ENCODE assay signal across 26 mouse cellular contexts in the genomic region with DNA sequence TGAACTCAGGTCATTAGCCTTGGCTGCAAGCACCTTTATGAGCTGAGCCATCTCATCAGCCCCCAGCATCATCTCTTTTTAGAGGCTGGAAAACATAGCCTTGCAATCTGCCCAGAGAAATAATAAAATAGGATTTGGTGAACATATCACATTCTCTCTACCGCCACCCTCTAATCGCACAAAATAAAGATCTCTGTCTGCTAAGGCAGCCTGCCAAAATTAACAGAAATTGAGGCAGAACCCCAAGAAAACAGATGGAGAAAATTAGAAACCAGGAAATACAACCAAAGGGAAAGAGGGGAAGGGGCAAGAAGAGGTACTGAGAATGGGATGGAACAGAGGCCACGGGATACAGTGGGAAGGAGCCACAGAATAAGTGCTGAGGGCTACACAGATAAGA.
DNase-seq lines count a peak whose midpoint lies in the region; ATAC-seq lines count a peak whose summit lies in the region.
"Had no signal": no experiment of that assay in that cellular context is flagged by ENCODE, and none has a peak within 500 bp of the region (broad histone marks: within the 10 kb centered on the region; RNA-seq: fewer than 3 reads in every experiment).

No protein-coding gene starts in this region.

- no peak overlapping the region for H3K9ac ChIP-seq in forebrain, embryonic 16.5 days (replicated peaks; ENCODE audit: low read depth, low read length)
- H3K9ac ChIP-seq in forebrain, embryonic 12.5 days: no peak overlapping the region
- no peak overlapping the region for H3K9ac ChIP-seq in midbrain, embryonic 13.5 days (replicated peaks)
- H3K9ac ChIP-seq: embryonic facial prominence, embryonic 12.5 days; embryonic facial prominence, embryonic 15.5 days; heart, embryonic 13.5 days; hindbrain, embryonic 14.5 days had no signal

- 60% methylated on average over 3 of the region's 3 CpGs for WGBS in forebrain, embryonic 16.5 days
- 91% methylated on average over 3 of the region's 3 CpGs for WGBS in forebrain, embryonic 12.5 days
- WGBS in midbrain, embryonic 13.5 days: 89% methylated on average over 3 of the region's 3 CpGs

- no peaks in the 10 kb centered on the region for H3K9me3 ChIP-seq in forebrain, embryonic 16.5 days (ENCODE audit: control insufficient read depth, low read length)
- H3K9me3 ChIP-seq in forebrain, embryonic 12.5 days: no peaks in the 10 kb centered on the region
- H3K9me3 ChIP-seq in midbrain, embryonic 13.5 days: no peaks in the 10 kb centered on the region
- H3K9me3 ChIP-seq: embryonic facial prominence, embryonic 12.5 days; embryonic facial prominence, embryonic 15.5 days; heart, embryonic 10.5 days; heart, embryonic 13.5 days had no signal

- H3K36me3 ChIP-seq in forebrain, embryonic 16.5 days (ENCODE audit: control insufficient read depth, insufficient read depth): no peaks in the 10 kb centered on the region
- no peaks in the 10 kb centered on the region for H3K36me3 ChIP-seq in forebrain, embryonic 12.5 days (replicated peaks)
- no peaks in the 10 kb centered on the region for H3K36me3 ChIP-seq in midbrain, embryonic 13.5 days
- H3K36me3 ChIP-seq: embryonic facial prominence, embryonic 12.5 days; embryonic facial prominence, embryonic 15.5 days; heart, embryonic 10.5 days; heart, embryonic 13.5 days had no signal

- DNase-seq in layer of hippocampus, adult 18-20 months (ENCODE audit: low spot score in 2 of 2): peak; percentile 43 to 65
- no peak for DNase-seq in layer of hippocampus, adult 8-10 months (ENCODE audit: low spot score in 2 of 2)
- peak; percentile 25 for DNase-seq in layer of hippocampus, adult 9-10 months (ENCODE audit: low spot score)
- DNase-seq: adrenal gland, adult 2 months; adrenal gland, postnatal 25 days; cerebellum, adult 11 months; cerebellum, adult 2 months; cerebellum, adult 9-11 months; cerebellum, postnatal 25 days; gastrocnemius, postnatal 10 days; gastrocnemius, postnatal 36 days; heart, adult 2 months; heart, postnatal 14 days; heart, postnatal 4 days had no signal

- no peak overlapping the region for H3K4me3 ChIP-seq in forebrain, embryonic 16.5 days (replicated peaks; ENCODE audit: low read length)
- no peak overlapping the region for H3K4me3 ChIP-seq in forebrain, embryonic 12.5 days (replicated peaks)
- no peak overlapping the region for H3K4me3 ChIP-seq in midbrain, embryonic 13.5 days (replicated peaks)
- H3K4me3 ChIP-seq: embryonic facial prominence, embryonic 12.5 days; embryonic facial prominence, embryonic 15.5 days; heart, adult 2 months; heart, embryonic 10.5 days; heart, embryonic 13.5 days had no signal

- no peak for ATAC-seq in forebrain, embryonic 16.5 days
- ATAC-seq in forebrain, embryonic 12.5 days (ENCODE audit: low FRiP score): no peak
- ATAC-seq in midbrain, embryonic 13.5 days: no peak
- ATAC-seq: CD4-positive, CD25-positive, alpha-beta regulatory T cell, adult 4 months; hindbrain, postnatal 0 days; inflammation-experienced regulatory T-cells, adult 6 months; intestine, embryonic 16.5 days had no signal

- no peak overlapping the region for H3K4me2 ChIP-seq in forebrain, embryonic 16.5 days (ENCODE audit: low read length)
- no peak overlapping the region for H3K4me2 ChIP-seq in forebrain, embryonic 12.5 days
- H3K4me2 ChIP-seq in midbrain, embryonic 13.5 days (replicated peaks): no peak overlapping the region
- H3K4me2 ChIP-seq: embryonic facial prominence, embryonic 12.5 days; embryonic facial prominence, embryonic 15.5 days; heart, embryonic 13.5 days; hindbrain, embryonic 14.5 days had no signal

- peak overlapping the region; percentile 10 for H3K27ac ChIP-seq in forebrain, embryonic 16.5 days (ENCODE audit: low read length)
- H3K27ac ChIP-seq in forebrain, embryonic 12.5 days: no peak overlapping the region
- no peak overlapping the region for H3K27ac ChIP-seq in midbrain, embryonic 13.5 days
- H3K27ac ChIP-seq: embryonic facial prominence, embryonic 12.5 days; embryonic facial prominence, embryonic 15.5 days; heart, adult 2 months; heart, embryonic 10.5 days; heart, embryonic 13.5 days; hindbrain, embryonic 14.5 days; hindbrain, postnatal 0 days had no signal

- H3K4me1 ChIP-seq in forebrain, embryonic 16.5 days (replicated peaks; ENCODE audit: control insufficient read depth, insufficient read depth, low read length): 0 out of 2 replicates have a peak, but pooled peaks cover 2% of the 10 kb centered on the region
- peaks cover 19% of the 10 kb centered on the region; the same call in 1 of the 2 replicates for H3K4me1 ChIP-seq in forebrain, embryonic 12.5 days
- peaks cover 25% of the 10 kb centered on the region for H3K4me1 ChIP-seq in midbrain, embryonic 13.5 days (replicated peaks)
- H3K4me1 ChIP-seq: embryonic facial prominence, embryonic 12.5 days; embryonic facial prominence, embryonic 15.5 days; heart, embryonic 10.5 days; heart, embryonic 13.5 days had no signal

- 0 out of 2 replicates have a peak, but pooled peaks cover 2% of the 10 kb centered on the region for H3K27me3 ChIP-seq in forebrain, embryonic 16.5 days (replicated peaks; ENCODE audit: control insufficient read depth, insufficient read depth, low read length)
- H3K27me3 ChIP-seq in forebrain, embryonic 12.5 days: 0 out of 2 replicates have a peak, but pooled peaks cover 14% of the 10 kb centered on the region
- H3K27me3 ChIP-seq in midbrain, embryonic 13.5 days: peaks cover 4% of the 10 kb centered on the region; the same call in 1 of the 2 replicates
- H3K27me3 ChIP-seq: embryonic facial prominence, embryonic 12.5 days; embryonic facial prominence, embryonic 15.5 days had no signal

Comparison
In these comparisons a context has a peak if more than half of its experiments do, and no peak if none do; other contexts are left out.
1. DNase-seq: peak in layer of hippocampus, adult 18-20 months (2 of 2) and layer of hippocampus, adult 9-10 months (single experiment); none in layer of hippocampus, adult 8-10 months (0 of 2).